Mouse (Mus musculus): ENCODE data around the gene Dlst. TPM values are rescaled to one million over a fixed set of nuclear protein-coding genes. Genes with fewer than 3 reads are reported as not detected.

Gene Dlst
- total and polyA plus RNA-seq, 2 experiments from 2014 or later, result 104 to 115 TPM

DNA sequence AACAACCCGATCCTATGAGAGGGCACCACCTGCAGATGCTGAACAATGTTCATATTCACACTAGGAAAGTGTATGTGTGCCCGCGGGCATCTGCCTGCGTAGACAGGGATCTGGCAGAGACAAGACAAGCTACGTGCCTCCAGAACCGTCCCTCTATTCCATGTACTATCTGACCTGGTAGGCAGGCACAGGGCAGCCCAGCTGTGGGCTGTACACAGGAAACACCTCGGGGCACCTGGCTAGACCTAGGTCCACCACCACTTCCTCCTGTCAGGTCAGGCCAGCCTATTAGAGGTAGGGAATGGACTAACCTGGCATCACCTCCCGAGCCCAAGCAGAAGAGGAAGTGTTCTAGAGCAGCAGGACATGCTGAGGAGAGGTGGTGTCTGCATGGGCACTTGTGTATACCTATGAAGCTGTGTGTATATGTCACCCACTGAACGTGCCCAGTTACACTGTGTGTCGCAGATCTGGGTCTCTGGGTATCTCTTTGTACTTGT is 67.2 kb downstream of the Dlst start, which contains the start of gene Pgf:
Gene Pgf (minus strand): TSS at position 51 of the 500 bp plus-strand sequence.
- Histone ChIP-seq H3K36me3 (ENCODE audit: insufficient read depth, low read length) (no peaks in the 10 kb centered on the region), H3K9ac (replicated peaks; ENCODE audit: low read length) (peak within 1 kb of the TSS; percentile 42), H3K9me3 (ENCODE audit: low read length) (no peaks in the 10 kb centered on the region), H3K27ac (peak within 1 kb of the TSS; percentile 27; the same call in 1 of the 2 replicates), H3K4me1 (ENCODE audit: insufficient read depth, low read length) (peaks cover 37% of the 10 kb centered on the region), H3K4me3 (ENCODE audit: low read length) (peak within 1 kb of the TSS; percentile 32), H3K27me3 (ENCODE audit: insufficient read depth, low read length) (peaks cover 3% of the 10 kb centered on the region; the same call in 1 of the 2 replicates), H3K4me2 (ENCODE audit: low read depth, low read length) (peak within 1 kb of the TSS; percentile 64)
- no peak for TF ChIP-seq CTCF (IDR thresholded peaks at IDR 0.05; ENCODE audit: low read depth)
- WGBS, result 74% methylated on average over 10 of the region's 10 CpGs
- DNase-seq (ENCODE audit: low spot score) (no peak), ATAC-seq (no peak)

- H3K4me1 ChIP-seq (ENCODE audit: insufficient read depth, low read length), result peaks cover 37% of the 10 kb centered on the region
Measured at GRCm38 (mm10) chr12:85178294-85178693, 67.7 kb downstream of the Dlst start.

GRCm38 (mm10) chr12:85181475-85182344 is 71.1 kb downstream of the Dlst start:
- WGBS, result 16% methylated on average over 17 of the region's 17 CpGs
- Histone ChIP-seq H3K4me1 (ENCODE audit: insufficient read depth, low read length) (peaks cover 19% of the 10 kb centered on the region), H3K9ac (replicated peaks; ENCODE audit: low read length) (0 out of 2 replicates have a peak overlapping the region, but pooled peaks have one; percentile 17), H3K27me3 (ENCODE audit: insufficient read depth, low read length) (no peaks in the 10 kb centered on the region; the same call in 1 of the 2 replicates), H3K36me3 (ENCODE audit: insufficient read depth, low read length) (no peaks in the 10 kb centered on the region), H3K9me3 (ENCODE audit: low read length) (no peaks in the 10 kb centered on the region), H3K4me2 (ENCODE audit: low read depth, low read length) (peak overlapping the region; percentile 31), H3K27ac (no peak overlapping the region), H3K4me3 (ENCODE audit: low read length) (no peak overlapping the region)
- no peak for TF ChIP-seq CTCF (IDR thresholded peaks at IDR 0.05; ENCODE audit: low read depth)
- ATAC-seq, result peak; percentile 45
- DNase-seq (ENCODE audit: low spot score), result peak; percentile 33

More at GRCm38 (mm10) chr12:85178294-85178693, 67.7 kb downstream of the Dlst start:
- WGBS, result 79% methylated on average over 2 of the region's 2 CpGs
- H3K27ac ChIP-seq, result no peak overlapping the region
- H3K9ac ChIP-seq (replicated peaks; ENCODE audit: low read length), result no peak overlapping the region
- ATAC-seq, result no peak
- H3K4me3 ChIP-seq (ENCODE audit: low read length), result no peak overlapping the region
- H3K36me3 ChIP-seq (ENCODE audit: insufficient read depth, low read length), result no peaks in the 10 kb centered on the region
- no peaks in the 10 kb centered on the region for H3K9me3 ChIP-seq (ENCODE audit: low read length)
- no peak overlapping the region for H3K4me2 ChIP-seq (ENCODE audit: low read depth, low read length)
- no peak for TF ChIP-seq CTCF (IDR thresholded peaks at IDR 0.05; ENCODE audit: low read depth)
- H3K27me3 ChIP-seq (ENCODE audit: insufficient read depth, low read length), result peaks cover 3% of the 10 kb centered on the region; the same call in 1 of the 2 replicates
- no peak for DNase-seq (ENCODE audit: low spot score)

GRCm38 (mm10) chr12:85182345-85182643 is 71.7 kb downstream of the Dlst start:
- 1% methylated on average over 8 of the region's 8 CpGs for WGBS
- H3K9ac ChIP-seq (replicated peaks; ENCODE audit: low read length), result 0 out of 2 replicates have a peak overlapping the region, but pooled peaks have one; percentile 17

DNA sequence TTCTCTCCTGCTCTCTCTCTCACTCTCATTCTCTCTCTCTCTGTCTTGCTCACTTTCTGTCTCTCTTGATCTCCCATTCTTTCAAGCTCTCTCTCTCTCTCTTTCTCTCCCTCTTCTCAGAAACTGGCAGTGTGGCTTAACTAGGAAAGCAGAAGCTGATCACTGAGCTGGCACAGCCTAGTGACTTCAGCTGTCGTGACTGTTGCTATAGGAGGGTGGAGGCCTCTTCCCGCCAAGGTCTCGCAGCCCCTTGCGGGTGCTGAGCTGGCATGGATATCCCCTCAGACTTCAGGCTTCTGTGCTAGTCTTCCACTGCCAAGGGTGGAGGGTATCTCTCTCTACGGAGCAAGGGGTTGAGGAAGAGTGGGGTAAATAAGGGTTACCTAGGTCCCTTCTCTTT is 72.3 kb downstream of the Dlst start:
- no peak for TF ChIP-seq CTCF (IDR thresholded peaks at IDR 0.05; ENCODE audit: low read depth)
- Histone ChIP-seq H3K4me1 (ENCODE audit: insufficient read depth, low read length) (peaks cover 12% of the 10 kb centered on the region; the same call in 1 of the 2 replicates), H3K36me3 (ENCODE audit: insufficient read depth, low read length) (no peaks in the 10 kb centered on the region), H3K4me3 (ENCODE audit: low read length) (no peak overlapping the region), H3K9ac (replicated peaks; ENCODE audit: low read length) (no peak overlapping the region), H3K27me3 (ENCODE audit: insufficient read depth, low read length) (no peaks in the 10 kb centered on the region; the same call in 1 of the 2 replicates), H3K9me3 (ENCODE audit: low read length) (no peaks in the 10 kb centered on the region), H3K27ac (no peak overlapping the region), H3K4me2 (ENCODE audit: low read depth, low read length) (no peak overlapping the region)
- WGBS, result 45% methylated on average over 5 of the region's 5 CpGs
- 0 out of 2 replicates have a peak, but pooled peaks have one; percentile 27 for ATAC-seq
- DNase-seq (ENCODE audit: low spot score), result peak; percentile 70

More at GRCm38 (mm10) chr12:85182345-85182643, 71.7 kb downstream of the Dlst start:
- H3K36me3 ChIP-seq (ENCODE audit: insufficient read depth, low read length), result no peaks in the 10 kb centered on the region
- DNase-seq (ENCODE audit: low spot score) (peak; percentile 54), ATAC-seq (no peak; the same call in 1 of the 2 replicates)
- no peak overlapping the region for H3K27ac ChIP-seq
- TF ChIP-seq CTCF (IDR thresholded peaks at IDR 0.05; ENCODE audit: low read depth), result no peak
- peak overlapping the region; percentile 31 for H3K4me2 ChIP-seq (ENCODE audit: low read depth, low read length)
- H3K27me3 ChIP-seq (ENCODE audit: insufficient read depth, low read length), result no peaks in the 10 kb centered on the region; the same call in 1 of the 2 replicates
- no peaks in the 10 kb centered on the region for H3K9me3 ChIP-seq (ENCODE audit: low read length)
- peaks cover 13% of the 10 kb centered on the region; the same call in 1 of the 2 replicates for H3K4me1 ChIP-seq (ENCODE audit: insufficient read depth, low read length)
- no peak overlapping the region for H3K4me3 ChIP-seq (ENCODE audit: low read length)

DNA sequence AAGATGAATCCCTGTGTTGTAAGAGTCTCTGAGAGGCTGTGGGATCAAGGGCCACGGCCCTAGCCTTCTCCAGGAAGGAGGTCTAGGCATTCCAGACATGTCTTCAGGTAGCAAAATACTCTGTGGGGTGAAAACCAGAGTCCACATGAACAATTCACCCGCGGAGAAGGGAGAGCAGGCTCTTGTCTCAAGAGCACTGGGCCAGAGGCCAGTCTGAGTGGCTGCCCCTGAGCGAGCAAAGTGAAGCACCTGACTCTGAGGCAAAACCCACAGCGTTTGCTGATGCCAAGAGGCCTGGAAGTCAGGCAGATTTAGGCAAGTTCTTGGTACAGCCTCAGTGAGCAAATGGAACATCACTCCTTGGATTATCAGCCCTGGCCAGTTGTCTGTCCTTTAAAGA is 73.5 kb downstream of the Dlst start:
- no peak for TF ChIP-seq CTCF (IDR thresholded peaks at IDR 0.05; ENCODE audit: low read depth)
- H3K27ac ChIP-seq, result no peak overlapping the region
- no peaks in the 10 kb centered on the region for H3K9me3 ChIP-seq (ENCODE audit: low read length)
- H3K4me1 ChIP-seq (ENCODE audit: insufficient read depth, low read length), result peaks cover 12% of the 10 kb centered on the region; the same call in 1 of the 2 replicates
- H3K4me2 ChIP-seq (ENCODE audit: low read depth, low read length), result no peak overlapping the region
- no peaks in the 10 kb centered on the region for H3K36me3 ChIP-seq (ENCODE audit: insufficient read depth, low read length)
- no peak for DNase-seq (ENCODE audit: low spot score)
- H3K9ac ChIP-seq (replicated peaks; ENCODE audit: low read length), result no peak overlapping the region
- no peak for ATAC-seq
- H3K27me3 ChIP-seq (ENCODE audit: insufficient read depth, low read length), result no peaks in the 10 kb centered on the region; the same call in 1 of the 2 replicates
- WGBS, result 65% methylated on average over 5 of the region's 5 CpGs
- no peak overlapping the region for H3K4me3 ChIP-seq (ENCODE audit: low read length)

Other genes with a start within 250 kb of the Dlst start
- 0.43 and 2.9 TPM in 2 replicates for gene Ltbp2, start 234.3 kb upstream of the Dlst start, total RNA-seq (2014; rRNA removed)
- 0.08 and 0.21 TPM in 2 replicates for gene Ltbp2, start 234.3 kb upstream of the Dlst start, polyA plus RNA-seq (2015; fragmentation: Nextera tagmentation; extraction: Ambion mirVana)
- 24.9 and 31.3 TPM in 2 replicates for gene Fcf1, start 139.9 kb upstream of the Dlst start, total RNA-seq (2014; rRNA removed)
- gene Fcf1, start 139.9 kb upstream of the Dlst start, polyA plus RNA-seq (2015; fragmentation: Nextera tagmentation; extraction: Ambion mirVana), result 69.7 and 78.5 TPM in 2 replicates
- gene Arel1, start 139.9 kb upstream of the Dlst start, total RNA-seq (2014; rRNA removed), result 83.7 and 86.6 TPM in 2 replicates
- 27.5 and 27.6 TPM in 2 replicates for gene Arel1, start 139.9 kb upstream of the Dlst start, polyA plus RNA-seq (2015; fragmentation: Nextera tagmentation; extraction: Ambion mirVana)
- gene Ylpm1, start 114.5 kb upstream of the Dlst start, total RNA-seq (2014; rRNA removed), result 30.5 and 35.8 TPM in 2 replicates
- 23.5 and 24.4 TPM in 2 replicates for gene Ylpm1, start 114.5 kb upstream of the Dlst start, polyA plus RNA-seq (2015; fragmentation: Nextera tagmentation; extraction: Ambion mirVana)
- gene Prox2, start 74 bp upstream of the Dlst start, total RNA-seq (2014; rRNA removed), result 0.68 and 0.79 TPM in 2 replicates
- gene Prox2, start 74 bp upstream of the Dlst start, polyA plus RNA-seq (2015; fragmentation: Nextera tagmentation; extraction: Ambion mirVana), result 1.4 and 2.0 TPM in 2 replicates
- 42.0 TPM in 2 replicates for gene Rps6kl1, start 40.4 kb downstream of the Dlst start, total RNA-seq (2014; rRNA removed)
- 29.3 and 30.8 TPM in 2 replicates for gene Rps6kl1, start 40.4 kb downstream of the Dlst start, polyA plus RNA-seq (2015; fragmentation: Nextera tagmentation; extraction: Ambion mirVana)
- gene Pgf, start 67.0 kb downstream of the Dlst start, total RNA-seq (2014; rRNA removed), result 2.9 and 5.0 TPM in 2 replicates
- 10.0 TPM in 2 replicates for gene Pgf, start 67.0 kb downstream of the Dlst start, polyA plus RNA-seq (2015; fragmentation: Nextera tagmentation; extraction: Ambion mirVana)
- 38.9 and 91.0 TPM in 2 replicates for gene Eif2b2, start 108.6 kb downstream of the Dlst start, total RNA-seq (2014; rRNA removed)
- 86.6 and 87.9 TPM in 2 replicates for gene Eif2b2, start 108.6 kb downstream of the Dlst start, polyA plus RNA-seq (2015; fragmentation: Nextera tagmentation; extraction: Ambion mirVana)
- gene Mlh3, start 159.8 kb downstream of the Dlst start, total RNA-seq (2014; rRNA removed), result 5.5 and 9.9 TPM in 2 replicates
- gene Mlh3, start 159.8 kb downstream of the Dlst start, polyA plus RNA-seq (2015; fragmentation: Nextera tagmentation; extraction: Ambion mirVana), result 4.9 and 5.1 TPM in 2 replicates
- gene Acyp1, start 177.6 kb downstream of the Dlst start, total RNA-seq (2014; rRNA removed), result 17.9 and 18.2 TPM in 2 replicates
- 50.9 and 55.8 TPM in 2 replicates for gene Acyp1, start 177.6 kb downstream of the Dlst start, polyA plus RNA-seq (2015; fragmentation: Nextera tagmentation; extraction: Ambion mirVana)
- 1.1 and 1.3 TPM in 2 replicates for gene Zc2hc1c, start 177.8 kb downstream of the Dlst start, total RNA-seq (2014; rRNA removed)
- 1.4 and 1.5 TPM in 2 replicates for gene Zc2hc1c, start 177.8 kb downstream of the Dlst start, polyA plus RNA-seq (2015; fragmentation: Nextera tagmentation; extraction: Ambion mirVana)
- 20.5 and 21.5 TPM in 2 replicates for gene Nek9, start 228.5 kb downstream of the Dlst start, total RNA-seq (2014; rRNA removed)
- gene Nek9, start 228.5 kb downstream of the Dlst start, polyA plus RNA-seq (2015; fragmentation: Nextera tagmentation; extraction: Ambion mirVana), result 8.9 and 10.5 TPM in 2 replicates

Measured in hindbrain, postnatal 0 days (tissue).